In the genomic region with DNA sequence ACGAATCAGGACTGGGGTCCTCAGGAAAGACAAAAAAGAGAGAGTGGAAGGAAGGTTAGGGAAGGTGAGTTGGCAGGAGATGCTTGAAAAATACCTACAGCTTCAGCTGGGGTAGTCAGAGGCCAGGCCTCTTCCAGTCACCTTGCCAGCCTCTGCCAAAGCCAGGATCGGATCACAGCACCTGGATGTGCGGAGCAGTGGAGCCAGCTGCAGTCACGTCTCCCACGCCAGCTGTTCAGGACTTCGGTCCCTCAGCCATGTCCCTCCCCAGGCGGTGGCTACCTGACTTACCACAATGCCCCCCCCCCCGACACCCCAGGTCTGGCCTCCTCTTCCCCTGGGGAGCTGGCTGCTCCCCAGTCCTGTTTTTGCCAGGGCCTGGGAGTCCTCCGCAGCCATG, we compare ENCODE assay signal across 16 mouse cellular contexts.
"Had no signal": no experiment of that assay in that cellular context is flagged by ENCODE, and none has a peak within 500 bp of the region (broad histone marks: within the 10 kb centered on the region; RNA-seq: fewer than 3 reads in every experiment).

No protein-coding gene starts in this region.

- H3K4me1 ChIP-seq: lung, embryonic 15.5 days; neural tube, embryonic 12.5 days had no signal

- H3K4me3 ChIP-seq: lung, embryonic 15.5 days; megakaryocyte, embryonic 14.5 days; midbrain, embryonic 13.5 days; midbrain, embryonic 15.5 days; neural tube, embryonic 12.5 days had no signal

- H3K27ac ChIP-seq: lung, embryonic 15.5 days; macrophage; midbrain, embryonic 13.5 days; midbrain, embryonic 15.5 days; neural tube, embryonic 12.5 days had no signal

- H3K9me3 ChIP-seq: lung, embryonic 15.5 days; megakaryocyte, embryonic 14.5 days; midbrain, embryonic 13.5 days; midbrain, embryonic 15.5 days; neural tube, embryonic 12.5 days had no signal

- H3K4me2 ChIP-seq: lung, embryonic 15.5 days; midbrain, embryonic 11.5 days; midbrain, embryonic 13.5 days; midbrain, embryonic 15.5 days; neural tube, embryonic 12.5 days had no signal

- H3K9ac ChIP-seq: liver, postnatal 0 days; lung, embryonic 15.5 days; midbrain, embryonic 13.5 days; midbrain, embryonic 15.5 days; neural tube, embryonic 12.5 days had no signal

- ATAC-seq: liver, postnatal 0 days; lung, postnatal 0 days; midbrain, embryonic 13.5 days; midbrain, embryonic 15.5 days had no signal

- DNase-seq: liver, postnatal 0 days; lung, adult 2 months; lung, postnatal 14 days; lung, postnatal 36 days; right cerebral cortex, postnatal 14 days; thymus, adult 18-20 months; thymus, postnatal 14 days; thymus, postnatal 36 days had no signal

- H3K36me3 ChIP-seq: lung, embryonic 15.5 days; midbrain, embryonic 13.5 days; midbrain, embryonic 15.5 days; neural tube, embryonic 12.5 days had no signal

- H3K27me3 ChIP-seq: lung, embryonic 15.5 days; midbrain, embryonic 15.5 days had no signal
